Mouse (Mus musculus) heart, embryonic 15.5 days (tissue): ENCODE measurements around the gene AV320801. TPM values are rescaled to one million over a fixed set of nuclear protein-coding genes. Genes with fewer than 3 reads are reported as not detected.
"Not testable (repeated sequence)": the region's sequence is repeated elsewhere in the genome, so short reads cannot be mapped to it uniquely, and the experiment has no call there.

Experiments
- ATAC-seq: fragments of 200-750 bp; cut with Nextera tagmentation; replicated peaks from 2 replicates; pipeline ENCODE4 v1.8.0; 2017; ENCODE audit warnings: low read depth, moderate TSS enrichment; ENCODE audit not compliant: insufficient number of reproducible peaks, insufficient read depth, low FRiP score
- H3K27ac ChIP-seq: fragments of 300-500 bp; sonication (generic); 2 replicates; pipeline ENCODE4 v1.5.1; 2015; ENCODE audit warnings: mild to moderate bottlenecking, inconsistent platforms
- H3K27me3 ChIP-seq: fragments of 300-500 bp; sonication (generic); 2 replicates; pipeline ENCODE4 v1.6.1; 2015; ENCODE audit warnings: inconsistent platforms
- H3K36me3 ChIP-seq: fragments of 300-500 bp; sonication (generic); 2 replicates; pipeline ENCODE4 v1.6.1; 2015; ENCODE audit warnings: mild to moderate bottlenecking, inconsistent platforms
- H3K4me1 ChIP-seq: fragments of 300-500 bp; sonication (generic); replicated peaks from 2 replicates; pipeline ENCODE4 v1.6.1; 2015; ENCODE audit warnings: inconsistent platforms
- H3K4me2 ChIP-seq: fragments of 300-500 bp; sonication (generic); 2 replicates; pipeline ENCODE4 v1.6.1; 2015; ENCODE audit warnings: inconsistent platforms, mild to moderate bottlenecking, moderate library complexity
- H3K4me3 ChIP-seq: fragments of 300-500 bp; sonication (generic); 2 replicates; pipeline ENCODE4 v1.5.1; 2015; ENCODE audit warnings: mild to moderate bottlenecking, inconsistent platforms
- H3K9ac ChIP-seq: fragments of 300-500 bp; sonication (generic); 2 replicates; pipeline ENCODE4 v1.6.1; 2015; ENCODE audit warnings: mild to moderate bottlenecking, inconsistent platforms
- H3K9me3 ChIP-seq: fragments of 300-500 bp; sonication (generic); replicated peaks from 2 replicates; pipeline ENCODE4 v1.6.1; 2016; ENCODE audit warnings: inconsistent platforms
- WGBS: fragments of 180-500 bp; shearing (Covaris S2); methylation state at CpG from one replicate; pipeline ENCODE4 v1.1.7; 2015; ENCODE audit warnings: mixed read lengths; 5-methylcytosine and 5-hydroxymethylcytosine counted together
- polyA plus RNA-seq: library from polyadenylated mRNA; unstranded; fragments of >200 nt; fragmentation: Nextera tagmentation; extraction: Ambion mirVana; gene quantifications from 2 replicates; pipeline ENCODE4 v1.2.1, GENCODE M21; 2015

The AV320801 gene
- polyA plus RNA-seq: not detected in 2 replicates

DNA sequence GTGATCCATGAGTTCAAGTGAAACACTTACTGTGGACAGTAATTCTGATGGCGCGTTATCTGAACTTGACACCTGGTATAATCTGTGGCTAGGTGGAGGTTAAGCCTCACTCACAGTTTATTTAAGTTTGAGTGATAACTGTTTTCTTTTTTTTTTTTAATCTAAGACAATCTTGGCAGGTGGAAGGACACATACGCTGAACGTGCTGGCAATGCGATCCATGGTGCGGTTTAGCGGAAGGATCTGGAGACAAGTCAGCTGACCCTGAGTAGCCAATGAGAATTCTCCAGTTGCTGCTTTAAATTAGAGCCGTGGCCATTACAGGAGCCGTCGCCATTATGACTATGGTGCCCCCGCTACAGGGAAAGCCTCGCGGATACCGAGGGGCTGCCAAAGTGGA is at the start of gene AV320801:
Gene AV320801 (plus strand): TSS at position 301 of the 400 bp plus-strand sequence.
- WGBS: 93% methylated on average over 6 of the region's 14 CpGs
- not testable (repeated sequence) for H3K27ac ChIP-seq, H3K36me3 ChIP-seq, H3K4me3 ChIP-seq, H3K9ac ChIP-seq, ATAC-seq, H3K4me1 ChIP-seq, H3K27me3 ChIP-seq, H3K9me3 ChIP-seq, H3K4me2 ChIP-seq

DNA sequence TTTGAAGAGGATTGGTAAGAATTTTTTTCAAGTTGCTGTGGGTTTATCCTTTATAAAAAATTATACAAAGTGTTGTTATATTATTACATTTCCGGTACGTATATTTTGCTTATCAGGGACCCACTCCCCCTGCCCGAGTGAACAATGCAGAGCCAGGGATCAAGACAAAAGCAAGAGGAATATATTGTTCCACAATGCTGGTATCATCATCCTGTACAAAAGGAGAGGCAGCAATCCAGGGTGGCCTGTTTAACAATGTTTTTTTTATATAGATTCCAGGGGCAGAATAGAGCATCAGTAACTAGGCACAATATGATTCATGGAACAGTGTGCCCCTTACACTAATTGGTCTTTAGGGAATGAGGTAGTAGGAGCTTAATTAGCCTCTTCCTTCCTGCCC is 30.2 kb upstream of the AV320801 start:
- H3K9me3 ChIP-seq, H3K27me3 ChIP-seq, H3K27ac ChIP-seq, ATAC-seq, H3K4me1 ChIP-seq, H3K36me3 ChIP-seq, H3K4me2 ChIP-seq, H3K4me3 ChIP-seq, H3K9ac ChIP-seq: not testable (repeated sequence)
- no CpG with 5 or more reads among the region's 3 CpGs for whole genome bisulfite sequencing

DNA sequence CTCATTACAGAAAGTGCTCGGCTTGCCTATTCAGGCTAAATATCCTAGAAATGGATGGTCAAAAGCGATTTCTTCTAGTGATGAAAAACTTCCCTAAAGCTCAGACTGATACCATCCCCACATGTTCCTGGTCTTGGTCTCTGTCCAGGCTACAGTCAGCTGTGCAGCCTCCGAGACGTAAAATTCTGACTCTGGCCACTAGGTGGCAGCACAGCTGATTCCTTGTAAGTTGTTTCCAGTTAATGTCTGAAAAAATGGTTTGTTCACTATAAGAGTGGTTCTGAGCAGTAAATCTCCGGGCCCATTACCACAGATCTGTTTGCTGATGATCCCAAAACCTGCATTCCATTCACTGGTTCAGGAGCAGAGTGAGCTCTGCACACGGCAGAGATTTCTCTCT is 12.5 kb upstream of the AV320801 start:
- no CpG with 5 or more reads among the region's 6 CpGs for WGBS
- ATAC-seq, H3K9ac ChIP-seq, H3K27me3 ChIP-seq, H3K4me3 ChIP-seq, H3K36me3 ChIP-seq, H3K27ac ChIP-seq, H3K4me2 ChIP-seq, H3K4me1 ChIP-seq, H3K9me3 ChIP-seq: not testable (repeated sequence)

DNA sequence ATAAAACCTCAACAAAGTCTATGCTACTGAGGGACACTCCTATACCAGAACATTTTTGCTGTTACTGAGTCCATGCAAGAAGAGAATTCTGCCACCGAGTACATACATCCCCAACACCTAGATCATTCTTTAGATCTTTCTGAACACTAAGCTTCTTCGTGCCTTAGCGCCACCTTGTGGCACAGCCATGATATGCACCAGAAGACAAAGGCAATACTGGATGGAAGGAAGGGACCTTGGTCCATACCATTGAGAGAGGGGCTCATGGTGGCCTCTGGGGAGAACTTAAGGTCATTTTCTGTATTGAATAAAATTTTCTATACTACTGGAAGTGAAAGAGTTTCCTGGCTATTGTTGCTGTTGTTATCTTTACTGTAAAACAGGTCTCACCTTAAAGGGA is 11.2 kb upstream of the AV320801 start:
- H3K4me1 ChIP-seq, H3K9me3 ChIP-seq, H3K27ac ChIP-seq, H3K4me2 ChIP-seq, H3K36me3 ChIP-seq, H3K4me3 ChIP-seq, H3K9ac ChIP-seq, H3K27me3 ChIP-seq, ATAC-seq: not testable (repeated sequence)
- no CpG with 5 or more reads among the region's 3 CpGs for WGBS

Other genes with a start within 250 kb of the AV320801 start
- not detected in 2 replicates for gene Pramel3, start 192.3 kb upstream of the AV320801 start, polyA plus RNA-seq
- not detected in 2 replicates for gene Gm5128, start 121.3 kb upstream of the AV320801 start, polyA plus RNA-seq
- not detected in 2 replicates for gene Gm7903, start 60.8 kb upstream of the AV320801 start, polyA plus RNA-seq
- 0.11 and 0.16 TPM in 2 replicates for gene Nxf7, start 104.2 kb downstream of the AV320801 start, polyA plus RNA-seq
- gene Prame, start 133.1 kb downstream of the AV320801 start, polyA plus RNA-seq: not detected in 2 replicates
- not detected in 2 replicates for gene Tcp11x2, start 199.2 kb downstream of the AV320801 start, polyA plus RNA-seq
- gene Tmsb15a, start 230.7 kb downstream of the AV320801 start, polyA plus RNA-seq: 0.74 TPM in 1 of 2 replicates, not detected in the other
- 7.9 and 9.0 TPM in 2 replicates for gene Armcx5, start 248.1 kb downstream of the AV320801 start, polyA plus RNA-seq
- gene Gprasp1, start 248.1 kb downstream of the AV320801 start, polyA plus RNA-seq: 26.1 and 35.1 TPM in 2 replicates